Mouse (Mus musculus) thymus, adult 2 months (tissue): ENCODE measurements around the gene 1700029I15Rik.

Source experiments
- CTCF ChIP-seq: fragments of 200-500 bp; IDR thresholded peaks from 2 replicates; pipeline ENCODE4 v1.5.1; 2012; ENCODE audit warnings: mild to moderate bottlenecking, control low read depth, low read length, moderate library complexity, borderline replicate concordance; ENCODE audit not compliant: control insufficient read depth, poor library complexity, insufficient read depth; ENCODE audit errors: extremely low read depth
- POLR2A ChIP-seq: fragments of 200-500 bp; IDR thresholded peaks from 2 replicates; pipeline ENCODE4 v1.6.1; 2012; ENCODE audit warnings: mild to moderate bottlenecking, low read length, control low read depth, moderate library complexity; ENCODE audit not compliant: control insufficient read depth, poor library complexity, insufficient read depth; ENCODE audit errors: extremely low read depth

GRCm38 (mm10) chr2:92385113-92386051, 3.0 kb downstream of the 1700029I15Rik start:
- no peak for TF ChIP-seq CTCF
- no peak for TF ChIP-seq POLR2A
